Mouse (Mus musculus) C2C12 (cell line): ENCODE data around the gene Olfr658. TPM values are rescaled to one million over a fixed set of nuclear protein-coding genes. Genes with fewer than 3 reads are reported as not detected.

ENCODE experiments used
- H3K27me3 ChIP-seq: one replicate; pipeline ENCODE4 v1.6.1; 2011; ENCODE audit not compliant: control insufficient read depth, insufficient read depth, insufficient read length
- H3K36me3 ChIP-seq: one replicate; pipeline ENCODE4 v1.6.1; 2011; ENCODE audit not compliant: control insufficient read depth, insufficient read depth
- H3K4me3 ChIP-seq: one replicate; pipeline ENCODE4 v1.5.1; 2011; ENCODE audit warnings: mild to moderate bottlenecking, control low read depth; ENCODE audit not compliant: poor library complexity, insufficient read depth, severe bottlenecking
- H3K79me2 ChIP-seq: one replicate; pipeline ENCODE4 v1.6.1; 2011; ENCODE audit not compliant: control insufficient read depth, insufficient read depth
- H3K79me3 ChIP-seq: one replicate; pipeline ENCODE4 v1.6.1; 2011; ENCODE audit warnings: low read depth, control low read depth
- H3ac ChIP-seq: one replicate; pipeline ENCODE3; 2011; ENCODE audit warnings: low read depth; ENCODE audit not compliant: control insufficient read depth, insufficient read length
- CEBPB ChIP-seq: IDR thresholded peaks from one replicate; pipeline ENCODE4 v1.6.1; 2011; ENCODE audit warnings: low read depth, mild to moderate bottlenecking, control low read depth, moderate library complexity
- CTCF ChIP-seq: IDR thresholded peaks from one replicate; pipeline ENCODE4 v1.5.1; 2011; ENCODE audit not compliant: control insufficient read depth, insufficient read depth, insufficient read length
- FOSL1 ChIP-seq: IDR thresholded peaks from one replicate; pipeline ENCODE4 v1.8.0; 2011; ENCODE audit warnings: mild to moderate bottlenecking, low read length; ENCODE audit not compliant: poor library complexity, insufficient read depth, severe bottlenecking
- MAX ChIP-seq: IDR thresholded peaks from one replicate; pipeline ENCODE4 v1.6.1; 2011; ENCODE audit warnings: mild to moderate bottlenecking, control low read depth
- MYOD1 ChIP-seq: IDR thresholded peaks from one replicate; pipeline ENCODE4 v1.6.1; 2011; ENCODE audit warnings: low read depth; ENCODE audit not compliant: control insufficient read depth, insufficient read length
- MYOG ChIP-seq: IDR thresholded peaks from one replicate; pipeline ENCODE4 v1.6.1; 2011; ENCODE audit not compliant: control insufficient read depth, insufficient read length; ENCODE audit errors: extremely low read depth
- USF1 ChIP-seq: IDR thresholded peaks from one replicate; pipeline ENCODE4 v1.6.1; 2011; ENCODE audit warnings: low read depth, mild to moderate bottlenecking, control low read depth, moderate library complexity
- polyA plus RNA-seq: library from polyadenylated mRNA; unstranded; fragments of >200 nt; fragmentation: generic; extraction: Trizol; gene quantifications from one replicate; pipeline ENCODE4 v1.2.1, GENCODE M21; 2012; ENCODE audit warnings: missing spikeins

Olfr658 gene
- polyA plus RNA-seq, 1 experiment = not detected

GRCm38 (mm10) chr7:104603173-104603572 is 43.9 kb downstream of the Olfr658 start:
- no peak overlapping the region for H3ac ChIP-seq
- no peaks in the 10 kb centered on the region for H3K36me3 ChIP-seq
- no peaks in the 10 kb centered on the region for H3K79me3 ChIP-seq
- H3K4me3 ChIP-seq = no peak overlapping the region
- no peaks in the 10 kb centered on the region for H3K27me3 ChIP-seq
- no peaks in the 10 kb centered on the region for H3K79me2 ChIP-seq
- TF ChIP-seq USF1 (peak; percentile 4), MAX (no peak)

- Histone ChIP-seq H3ac (no peak within 1 kb of the TSS), H3K36me3 (no peaks in the 10 kb centered on the region), H3K27me3 (no peaks in the 10 kb centered on the region), H3K79me2 (no peaks in the 10 kb centered on the region), H3K4me3 (no peak within 1 kb of the TSS), H3K79me3 (no peaks in the 10 kb centered on the region)
- no peak for TF ChIP-seq FOSL1
- no peak for TF ChIP-seq MYOD1
- no peak for TF ChIP-seq CEBPB
- TF ChIP-seq MAX = no peak
- TF ChIP-seq CTCF = no peak
- no peak for TF ChIP-seq MYOG
- no peak for TF ChIP-seq USF1
These were observed 45.4 kb downstream of the Olfr658 start, which contains the start of gene Olfr655 for GRCm38 (mm10) chr7:104601679-104602078. Gene Olfr655, minus strand, starts transcription at chr7:104601779.

Other genes with a start within 250 kb of the Olfr658 start
- not detected for gene Trim30c, start 246.5 kb downstream of the Olfr658 start, polyA plus RNA-seq
- gene Trim30a, start 182.1 kb downstream of the Olfr658 start, polyA plus RNA-seq = not detected
- gene Trim30d, start 139.5 kb downstream of the Olfr658 start, polyA plus RNA-seq = not detected
- gene Olfr651, start 97.2 kb downstream of the Olfr658 start, polyA plus RNA-seq = not detected
- gene Olfr652, start 86.4 kb downstream of the Olfr658 start, polyA plus RNA-seq = not detected
- not detected for gene Olfr653, start 70.0 kb downstream of the Olfr658 start, polyA plus RNA-seq
- not detected for gene Olfr654, start 60.3 kb downstream of the Olfr658 start, polyA plus RNA-seq
- not detected for gene Olfr655, start 45.5 kb downstream of the Olfr658 start, polyA plus RNA-seq
- not detected for gene Olfr656, start 33.4 kb downstream of the Olfr658 start, polyA plus RNA-seq
- not detected for gene Olfr657, start 22.5 kb downstream of the Olfr658 start, polyA plus RNA-seq
- gene Olfr659, start 19.4 kb upstream of the Olfr658 start, polyA plus RNA-seq = not detected
- not detected for gene Olfr661, start 39.2 kb upstream of the Olfr658 start, polyA plus RNA-seq
- 0.19 TPM for gene Usp17le, start 130.2 kb upstream of the Olfr658 start, polyA plus RNA-seq
- 0.25 TPM for gene Usp17lb, start 195.3 kb upstream of the Olfr658 start, polyA plus RNA-seq
- 0.77 TPM for gene Usp17la, start 209.7 kb upstream of the Olfr658 start, polyA plus RNA-seq
- gene Olfr665, start 230.7 kb upstream of the Olfr658 start, polyA plus RNA-seq = not detected
- not detected for gene Olfr666, start 248.6 kb upstream of the Olfr658 start, polyA plus RNA-seq